Comparison of ENCODE assay signal across 8 mouse cellular contexts in genomic region chr2:167015382-167015718, GRCm38 (mm10). TPM values are rescaled to one million over a fixed set of nuclear protein-coding genes. Genes with fewer than 3 reads are reported as not detected.
DNase-seq lines count a peak whose midpoint lies in the region; ATAC-seq and TF ChIP-seq lines count a peak whose summit lies in the region.

No protein-coding gene starts in this region.

- peaks cover 28% of the 10 kb centered on the region for H3K36me3 ChIP-seq in heart, embryonic 12.5 days
- H3K36me3 ChIP-seq in E14TG2a.4 (ENCODE audit: insufficient read depth, low read length): peaks cover 44% of the 10 kb centered on the region
- peaks cover 22% of the 10 kb centered on the region for H3K36me3 ChIP-seq in forebrain, embryonic 15.5 days
- peaks cover 24% of the 10 kb centered on the region for H3K36me3 ChIP-seq in liver, postnatal 0 days (replicated peaks; ENCODE audit: insufficient read depth, low read length)

- peak overlapping the region; percentile 92 for H3K4me3 ChIP-seq in heart, embryonic 12.5 days
- peak overlapping the region; percentile 99 for H3K4me3 ChIP-seq in E14TG2a.4 (replicated peaks; ENCODE audit: low read length)
- peak overlapping the region; percentile 95 for H3K4me3 ChIP-seq in forebrain, embryonic 15.5 days
- peak overlapping the region; percentile 88 for H3K4me3 ChIP-seq in liver, postnatal 0 days (ENCODE audit: low read depth, low read length)

- DNase-seq in heart, adult 8-10 months (ENCODE audit: low spot score): no peak
- DNase-seq in liver, postnatal 0 days: no peak
- DNase-seq in embryo, embryonic 9.5 days (ENCODE audit: extremely low spot score): no peak
- no peak for DNase-seq in left cerebral cortex, postnatal 25 days (ENCODE audit: low spot score in 2 of 2)
- DNase-seq in left cerebral cortex, postnatal 4 days: no peak

- H3K9me3 ChIP-seq in heart, embryonic 12.5 days (replicated peaks): no peaks in the 10 kb centered on the region
- no peaks in the 10 kb centered on the region for H3K9me3 ChIP-seq in E14TG2a.4 (ENCODE audit: low read length)
- no peaks in the 10 kb centered on the region for H3K9me3 ChIP-seq in forebrain, embryonic 15.5 days
- H3K9me3 ChIP-seq in liver, postnatal 0 days (ENCODE audit: low read length): no peaks in the 10 kb centered on the region

- H3K4me1 ChIP-seq in heart, embryonic 12.5 days (replicated peaks): peaks cover 17% of the 10 kb centered on the region
- peaks cover 26% of the 10 kb centered on the region for H3K4me1 ChIP-seq in E14TG2a.4 (replicated peaks; ENCODE audit: low read depth, low read length)
- H3K4me1 ChIP-seq in forebrain, embryonic 15.5 days: peaks cover 25% of the 10 kb centered on the region
- H3K4me1 ChIP-seq in liver, postnatal 0 days (ENCODE audit: insufficient read depth): peaks cover 21% of the 10 kb centered on the region

- WGBS in heart, embryonic 12.5 days: 0% methylated on average over 21 of the region's 21 CpGs
- 0% methylated on average over 18 of the region's 21 CpGs for WGBS in forebrain, embryonic 15.5 days
- under 1% methylated on average over 21 of the region's 21 CpGs for WGBS in liver, postnatal 0 days (ENCODE audit: insufficient replicate concordance)

- H3K9ac ChIP-seq in heart, embryonic 12.5 days: peak overlapping the region; percentile 84
- peak overlapping the region; percentile 78 for H3K9ac ChIP-seq in forebrain, embryonic 15.5 days (replicated peaks)
- H3K9ac ChIP-seq in liver, postnatal 0 days (replicated peaks): peak overlapping the region; percentile 81

- TF ChIP-seq CTCF in E14TG2a.4 (conservative IDR thresholded peaks at IDR 0.05; ENCODE audit: low read length): no peak
- no peak for TF ChIP-seq CTCF in liver, postnatal 0 days (IDR thresholded peaks at IDR 0.05; ENCODE audit: low read depth)

- peak; percentile 72 for ATAC-seq in heart, embryonic 12.5 days (ENCODE audit: insufficient number of reproducible peaks, low FRiP score)
- peak; percentile 78 for ATAC-seq in forebrain, embryonic 15.5 days (replicated peaks)
- peak; percentile 72 for ATAC-seq in liver, postnatal 0 days

- intact Hi-C loops in left cerebral cortex, postnatal 25 days (cut with DNase I): loop anchor here (1.0 kb wide), 1 partner anchor 19 kb away; the partner anchor contains the start of gene Stau1
- intact Hi-C loops in left cerebral cortex, postnatal 4 days (cut with DNase I): no loop called here

- no peak overlapping the region for H3K27ac ChIP-seq in heart, embryonic 12.5 days (ENCODE audit: poor library complexity, severe bottlenecking)
- peak overlapping the region; percentile 80; the same call in 1 of the 2 replicates for H3K27ac ChIP-seq in forebrain, embryonic 15.5 days (replicated peaks)
- H3K27ac ChIP-seq in liver, postnatal 0 days (ENCODE audit: low read depth): peak overlapping the region; percentile 82

- TF ChIP-seq EP300 in liver, postnatal 0 days (IDR thresholded peaks at IDR 0.05; ENCODE audit: low read depth): no peak

- peak overlapping the region; percentile 86 for H3K4me2 ChIP-seq in heart, embryonic 12.5 days
- H3K4me2 ChIP-seq in forebrain, embryonic 15.5 days (replicated peaks): peak overlapping the region; percentile 93
- peak overlapping the region; percentile 93 for H3K4me2 ChIP-seq in liver, postnatal 0 days (ENCODE audit: low read depth, low read length)

- H3K27me3 ChIP-seq in heart, embryonic 12.5 days (replicated peaks): no peaks in the 10 kb centered on the region
- H3K27me3 ChIP-seq in E14TG2a.4 (ENCODE audit: insufficient read depth, low read length): no peaks in the 10 kb centered on the region
- no peaks in the 10 kb centered on the region for H3K27me3 ChIP-seq in forebrain, embryonic 15.5 days
- H3K27me3 ChIP-seq in liver, postnatal 0 days (ENCODE audit: insufficient read depth, low read length): no peaks in the 10 kb centered on the region

RNA-seq across cellular contexts. Expression of gene Ddx27, which starts 0.4 kb away (rescaled TPM):
- polyA plus RNA-seq in heart, embryonic 12.5 days (2016; fragmentation: Nextera tagmentation; extraction: Ambion mirVana): 33.7 and 35.8 TPM in 2 replicates
- total RNA-seq in heart, adult 8-10 months (2022): 10 to 100 TPM in 3 of 4 experiments, 1 to 10 TPM in 1; 9.0 to 12.3 (median 10.7) TPM
- polyA plus RNA-seq in forebrain, embryonic 15.5 days (2015; fragmentation: Nextera tagmentation; extraction: Ambion mirVana): 41.3 and 42.8 TPM in 2 replicates
- polyA plus RNA-seq in liver, postnatal 0 days (2015; fragmentation: Nextera tagmentation; extraction: Ambion mirVana): 19.2 and 21.9 TPM in 2 replicates
- total RNA-seq in left cerebral cortex, postnatal 25 days (2021): 10 to 100 TPM; 27.7 to 28.6 TPM
- 10 to 100 TPM; 44.2 to 46.4 TPM for total RNA-seq in left cerebral cortex, postnatal 4 days (2021)

RNA-seq across cellular contexts. Expression of gene Stau1, which starts 19.3 kb away (rescaled TPM):
- 69.6 and 71.8 TPM in 2 replicates for polyA plus RNA-seq in heart, embryonic 12.5 days (2016; fragmentation: Nextera tagmentation; extraction: Ambion mirVana)
- 10 to 100 TPM; 40.7 to 48.5 (median 44.1) TPM for total RNA-seq in heart, adult 8-10 months (2022)
- 118 and 124 TPM in 2 replicates for polyA plus RNA-seq in forebrain, embryonic 15.5 days (2015; fragmentation: Nextera tagmentation; extraction: Ambion mirVana)
- polyA plus RNA-seq in liver, postnatal 0 days (2015; fragmentation: Nextera tagmentation; extraction: Ambion mirVana): 28.6 and 31.5 TPM in 2 replicates
- total RNA-seq in left cerebral cortex, postnatal 25 days (2021): 10 to 100 TPM; 64.4 to 67.1 TPM
- 100 to 1,000 TPM; 111 TPM for total RNA-seq in left cerebral cortex, postnatal 4 days (2021)

RNA-seq across cellular contexts. Expression of gene Znfx1, which starts 47.5 kb away (rescaled TPM):
- polyA plus RNA-seq in heart, embryonic 12.5 days (2016; fragmentation: Nextera tagmentation; extraction: Ambion mirVana): 9.8 and 10.4 TPM in 2 replicates
- total RNA-seq in heart, adult 8-10 months (2022): 10 to 100 TPM; 29.2 to 47.0 (median 40.3) TPM
- polyA plus RNA-seq in forebrain, embryonic 15.5 days (2015; fragmentation: Nextera tagmentation; extraction: Ambion mirVana): 7.2 and 7.3 TPM in 2 replicates
- 5.8 and 6.3 TPM in 2 replicates for polyA plus RNA-seq in liver, postnatal 0 days (2015; fragmentation: Nextera tagmentation; extraction: Ambion mirVana)
- total RNA-seq in left cerebral cortex, postnatal 25 days (2021): 10 to 100 TPM; 63.5 to 70.3 TPM
- total RNA-seq in left cerebral cortex, postnatal 4 days (2021): 10 to 100 TPM; 30.3 to 32.1 TPM
